Mouse (Mus musculus) kidney, adult 2 months (tissue): ENCODE data around the gene Zfc3h1.

Experiments
- CTCF ChIP-seq: fragments of 200-500 bp; conservative IDR thresholded peaks from 2 replicates; pipeline ENCODE4 v1.5.1; 2011; ENCODE audit warnings: low read depth, mild to moderate bottlenecking, control low read depth, low read length, moderate library complexity, mixed read lengths; ENCODE audit not compliant: insufficient read depth, insufficient read length
- POLR2A ChIP-seq: fragments of 200-500 bp; IDR thresholded peaks from one replicate; pipeline ENCODE4 v1.6.1; 2011; ENCODE audit warnings: low read depth, low read length, control low read depth

- TF ChIP-seq POLR2A: no peak
- TF ChIP-seq CTCF: no peak
Observed at GRCm38 (mm10) chr10:115475000-115475550, 90.3 kb downstream of the Zfc3h1 start.
